Mouse (Mus musculus) MEL (cell line): ENCODE data around the gene Mtcl1. TPM values are rescaled to one million over a fixed set of nuclear protein-coding genes. Genes with fewer than 3 reads are reported as not detected.

Experiments used
- DNase-seq: peaks from one replicate; pipeline ENCODE4 v3.0.0; 2011; ENCODE audit warnings: low read depth, low spot score
- H3K27ac ChIP-seq: 2 replicates; pipeline ENCODE4 v1.5.1; 2012; ENCODE audit warnings: low read depth, mild to moderate bottlenecking, control low read depth, low read length, moderate library complexity; ENCODE audit not compliant: control insufficient read depth
- H3K27me3 ChIP-seq, 2 experiments: fragments of 150-350 bp in 1 of 2; sonication (generic) in 1 of 2; 2 replicates each; pipeline ENCODE4 v1.6.1; 2012; ENCODE audit warnings: low read length in 2 of 2, mild to moderate bottlenecking in 2 of 2, improper control_type of control experiment in 1 of 2, moderate library complexity in 1 of 2; ENCODE audit not compliant: insufficient read depth in 2 of 2, control insufficient read depth in 1 of 2
- H3K36me3 ChIP-seq, 2 experiments: 2 replicates each; pipeline ENCODE4 v1.6.1; 2012 to 2014; ENCODE audit warnings: low read length in 2 of 2, improper control_type of control experiment in 1 of 2, inconsistent platforms in 1 of 2, mild to moderate bottlenecking in 1 of 2; ENCODE audit not compliant: insufficient read depth in 2 of 2, control insufficient read depth in 1 of 2
- H3K4me1 ChIP-seq, 2 experiments: fragments of 150-350 bp in 1 of 2; sonication (generic) in 1 of 2; 2 replicates each; pipeline ENCODE4 v1.6.1; 2012; ENCODE audit warnings: low read length in 2 of 2, improper control_type of control experiment in 1 of 2, mild to moderate bottlenecking in 1 of 2; ENCODE audit not compliant: insufficient read depth in 2 of 2, control insufficient read depth in 1 of 2
- H3K4me3 ChIP-seq, 2 experiments: fragments of 150-350 bp in 1 of 2; sonication (generic) in 1 of 2; 2 replicates each; pipeline ENCODE4 v1.5.1; 2012; ENCODE audit warnings: low read depth in 2 of 2, low read length in 2 of 2, mild to moderate bottlenecking in 2 of 2, moderate library complexity in 2 of 2, control low read depth in 1 of 2, improper control_type of control experiment in 1 of 2; ENCODE audit not compliant: control insufficient read depth in 1 of 2, insufficient read depth in 1 of 2
- H3K79me2 ChIP-seq: 2 replicates; pipeline ENCODE4 v1.6.1; 2012; ENCODE audit warnings: mild to moderate bottlenecking, low read length, moderate library complexity; ENCODE audit not compliant: control insufficient read depth, poor library complexity, insufficient read depth
- H3K9ac ChIP-seq: 2 replicates; pipeline ENCODE4 v1.6.1; 2012; ENCODE audit warnings: low read depth, mild to moderate bottlenecking, control low read depth, low read length, moderate library complexity; ENCODE audit not compliant: control insufficient read depth, poor library complexity, severe bottlenecking
- H3K9me3 ChIP-seq: fragments of 150-350 bp; sonication (generic); replicated peaks from 2 replicates; pipeline ENCODE4 v1.6.1; 2012; ENCODE audit warnings: mild to moderate bottlenecking, low read length, improper control_type of control experiment, moderate library complexity; ENCODE audit not compliant: insufficient read depth
- E2F4 ChIP-seq: IDR thresholded peaks from 2 replicates; pipeline ENCODE4 v1.6.1; 2011; ENCODE audit warnings: low read depth, low read length, improper control_type of control experiment, borderline replicate concordance
- ELF1 ChIP-seq: IDR thresholded peaks from 2 replicates; pipeline ENCODE4 v1.6.1; 2014; ENCODE audit warnings: low read depth, mild to moderate bottlenecking, inconsistent platforms, low read length, improper control_type of control experiment, moderate library complexity
- GATA1 ChIP-seq: IDR thresholded peaks from 2 replicates; pipeline ENCODE4 v1.6.1; 2011; ENCODE audit warnings: low read depth, low read length, improper control_type of control experiment
- HCFC1 ChIP-seq: IDR thresholded peaks from 2 replicates; pipeline ENCODE4 v1.6.1; 2012; ENCODE audit warnings: low read depth, mild to moderate bottlenecking, inconsistent platforms, low read length, improper control_type of control experiment, moderate library complexity
- KAT2A ChIP-seq: conservative IDR thresholded peaks from 2 replicates; pipeline ENCODE4 v1.6.1; 2012; ENCODE audit warnings: low read depth, low read length, improper control_type of control experiment, inconsistent platforms
- MAFK ChIP-seq: IDR thresholded peaks from 2 replicates; pipeline ENCODE4 v1.6.1; 2011; ENCODE audit warnings: low read depth, mild to moderate bottlenecking, low read length, improper control_type of control experiment, borderline replicate concordance
- MAZ ChIP-seq: IDR thresholded peaks from 2 replicates; pipeline ENCODE4 v1.6.1; 2012; ENCODE audit warnings: low read depth, mild to moderate bottlenecking, inconsistent platforms, low read length, improper control_type of control experiment
- MEF2A ChIP-seq: IDR thresholded peaks from 2 replicates; pipeline ENCODE4 v1.6.1; 2014; ENCODE audit warnings: low read depth, mild to moderate bottlenecking, inconsistent platforms, low read length, improper control_type of control experiment; ENCODE audit not compliant: poor library complexity, insufficient replicate concordance, severe bottlenecking; ENCODE audit errors: extremely low read depth
- MXI1 ChIP-seq: IDR thresholded peaks from 2 replicates; pipeline ENCODE4 v1.6.1; 2011; ENCODE audit warnings: mild to moderate bottlenecking, low read depth, low read length, improper control_type of control experiment
- MYB ChIP-seq: IDR thresholded peaks from 2 replicates; pipeline ENCODE4 v1.6.1; 2011; ENCODE audit warnings: mild to moderate bottlenecking, low read depth, low read length, improper control_type of control experiment
- NELFE ChIP-seq: IDR thresholded peaks from 2 replicates; pipeline ENCODE4 v1.6.1; 2011; ENCODE audit warnings: low read depth, low read length, improper control_type of control experiment
- NRF1 ChIP-seq: IDR thresholded peaks from 2 replicates; pipeline ENCODE4 v1.6.1; 2014; ENCODE audit warnings: low read depth, mild to moderate bottlenecking, inconsistent platforms, low read length, improper control_type of control experiment, moderate library complexity; ENCODE audit not compliant: poor library complexity, insufficient read depth, severe bottlenecking
- POLR2AphosphoS2 ChIP-seq: IDR thresholded peaks from 2 replicates; pipeline ENCODE4 v1.6.1; 2011; ENCODE audit warnings: low read length, improper control_type of control experiment
- RCOR1 ChIP-seq: IDR thresholded peaks from 2 replicates; pipeline ENCODE4 v1.6.1; 2012; ENCODE audit warnings: low read depth, mild to moderate bottlenecking, inconsistent platforms, low read length, improper control_type of control experiment
- SIN3A ChIP-seq: IDR thresholded peaks from 2 replicates; pipeline ENCODE4 v1.6.1; 2012; ENCODE audit warnings: low read length, improper control_type of control experiment, inconsistent platforms
- SMC3 ChIP-seq: IDR thresholded peaks from 2 replicates; pipeline ENCODE4 v1.6.1; 2011; ENCODE audit warnings: low read depth, low read length, improper control_type of control experiment
- TAL1 ChIP-seq: IDR thresholded peaks from 2 replicates; pipeline ENCODE4 v1.6.1; 2012; ENCODE audit warnings: mild to moderate bottlenecking, inconsistent platforms, low read length, moderate library complexity, mixed read lengths
- TBP ChIP-seq: IDR thresholded peaks from 2 replicates; pipeline ENCODE4 v1.8.0; 2011; ENCODE audit warnings: low read depth, low read length, improper control_type of control experiment
- UBTF ChIP-seq: IDR thresholded peaks from 2 replicates; pipeline ENCODE4 v1.6.1; 2012; ENCODE audit warnings: low read depth, mild to moderate bottlenecking, inconsistent platforms, low read length, improper control_type of control experiment, moderate library complexity, borderline replicate concordance; ENCODE audit not compliant: insufficient read depth
- USF1 ChIP-seq: IDR thresholded peaks from 2 replicates; pipeline ENCODE4 v1.6.1; 2014; ENCODE audit warnings: low read depth, mild to moderate bottlenecking, inconsistent platforms, low read length, improper control_type of control experiment, moderate library complexity
- USF2 ChIP-seq, 2 experiments: IDR thresholded peaks; 2 replicates each; pipeline ENCODE4 v1.6.1; 2011 to 2012; ENCODE audit warnings: improper control_type of control experiment in 2 of 2, low read length in 2 of 2, borderline replicate concordance in 1 of 2, inconsistent platforms in 1 of 2, low read depth in 1 of 2, mild to moderate bottlenecking in 1 of 2; ENCODE audit not compliant: insufficient read depth in 1 of 2
- ZC3H11A ChIP-seq: IDR thresholded peaks from 2 replicates; pipeline ENCODE4 v1.6.1; 2012; ENCODE audit warnings: low read depth, mild to moderate bottlenecking, inconsistent platforms, low read length, improper control_type of control experiment
- ZMIZ1 ChIP-seq: IDR thresholded peaks from 2 replicates; pipeline ENCODE4 v1.6.1; 2012; ENCODE audit warnings: low read depth, mild to moderate bottlenecking, inconsistent platforms, low read length, improper control_type of control experiment, moderate library complexity
- polyA plus RNA-seq, 2 experiments: library from polyadenylated mRNA; stranded (reverse) in 1 of 2; unstranded in 1 of 2; fragments of >175 nt in 1 of 2; fragments of >200 nt in 1 of 2; gene quantifications; 2 replicates each; pipeline versions ENCODE4 v1.2.1 to v1.2.4; 2012; ENCODE audit warnings: low replicate concordance in 2 of 2, low read depth in 1 of 2; ENCODE audit not compliant: insufficient read length in 2 of 2, insufficient read depth in 1 of 2, missing spikeins in 1 of 2
- total RNA-seq: library from RNA; depleted of rRNA; stranded (reverse); fragments of 300-350 nt; gene quantifications from 2 replicates; pipeline ENCODE4 v1.2.3, GENCODE M21; 2012

Mtcl1 gene
- total and polyA plus RNA-seq, 3 experiments: not detected

DNA sequence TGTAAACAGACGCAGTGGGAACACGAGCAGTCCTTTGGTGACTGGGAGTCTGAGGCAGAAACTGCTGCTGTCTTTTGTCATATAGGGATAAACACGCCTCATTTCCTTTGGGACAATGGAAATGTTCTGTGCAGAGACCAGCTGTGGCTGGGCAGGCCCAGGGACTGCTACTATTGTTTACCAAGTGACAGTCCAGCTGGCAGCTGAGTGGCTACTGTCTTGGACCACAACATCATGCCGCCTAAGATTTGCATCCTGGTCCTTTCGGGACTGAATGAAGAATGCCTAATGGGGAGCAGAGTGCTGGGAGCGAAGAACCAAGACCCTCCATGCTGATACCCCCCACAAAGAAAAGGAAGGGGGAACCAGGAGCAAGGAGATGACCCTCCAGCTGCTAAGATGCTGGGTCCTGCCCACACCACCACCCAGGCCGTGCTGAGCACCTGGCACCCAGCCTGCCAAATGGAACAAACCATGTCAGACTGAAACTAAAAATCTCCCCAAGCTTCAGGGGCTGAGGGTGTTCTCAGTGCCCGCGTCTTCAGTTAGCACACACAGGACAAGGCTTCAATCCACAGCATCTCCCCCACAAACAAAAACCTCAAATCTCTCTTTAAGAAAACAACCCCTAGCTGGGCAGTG lies 5.4 kb downstream of the Mtcl1 start:
- DNase-seq: no peak
- H3K4me3 ChIP-seq: no peak overlapping the region
- H3K4me1 ChIP-seq: no peaks in the 10 kb centered on the region
- H3K79me2 ChIP-seq: no peaks in the 10 kb centered on the region
- H3K27me3 ChIP-seq: no peaks in the 10 kb centered on the region
- TF ChIP-seq SMC3: no peak
- H3K36me3 ChIP-seq: no peaks in the 10 kb centered on the region
- no peaks in the 10 kb centered on the region for H3K9me3 ChIP-seq
- no peak overlapping the region for H3K27ac ChIP-seq
- no peak overlapping the region for H3K9ac ChIP-seq

DNA sequence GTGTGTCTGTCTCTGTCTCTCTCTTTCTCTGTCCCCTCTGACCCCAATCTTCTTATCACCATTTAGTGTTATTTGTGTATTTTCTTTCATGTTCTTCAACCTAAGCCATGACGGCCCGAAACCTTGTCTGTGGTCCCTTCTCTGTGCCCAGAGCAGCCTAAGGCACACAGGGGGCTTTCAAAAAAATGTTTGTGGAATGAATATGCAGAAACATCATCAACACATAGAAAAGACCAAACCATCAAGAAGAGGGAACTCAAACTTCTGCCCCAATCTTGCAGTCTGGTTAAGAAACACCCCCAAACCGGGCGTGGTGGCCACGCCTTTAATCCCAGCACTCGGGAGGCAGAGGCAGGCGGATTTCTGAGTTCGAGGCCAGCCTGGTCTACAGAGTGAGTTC lies 9.7 kb downstream of the Mtcl1 start:
- H3K79me2 ChIP-seq: no peaks in the 10 kb centered on the region
- no peak overlapping the region for H3K9ac ChIP-seq
- H3K27me3 ChIP-seq: no peaks in the 10 kb centered on the region
- H3K4me1 ChIP-seq: no peaks in the 10 kb centered on the region
- no peaks in the 10 kb centered on the region for H3K36me3 ChIP-seq
- H3K4me3 ChIP-seq: no peak overlapping the region
- DNase-seq: no peak
- H3K9me3 ChIP-seq: no peaks in the 10 kb centered on the region
- H3K27ac ChIP-seq: no peak overlapping the region
- TF ChIP-seq RCOR1: no peak
- no peak for TF ChIP-seq UBTF
- TF ChIP-seq KAT2A: no peak
- TF ChIP-seq MEF2A: no peak
- no peak for TF ChIP-seq ZC3H11A
- no peak for TF ChIP-seq SIN3A

DNA sequence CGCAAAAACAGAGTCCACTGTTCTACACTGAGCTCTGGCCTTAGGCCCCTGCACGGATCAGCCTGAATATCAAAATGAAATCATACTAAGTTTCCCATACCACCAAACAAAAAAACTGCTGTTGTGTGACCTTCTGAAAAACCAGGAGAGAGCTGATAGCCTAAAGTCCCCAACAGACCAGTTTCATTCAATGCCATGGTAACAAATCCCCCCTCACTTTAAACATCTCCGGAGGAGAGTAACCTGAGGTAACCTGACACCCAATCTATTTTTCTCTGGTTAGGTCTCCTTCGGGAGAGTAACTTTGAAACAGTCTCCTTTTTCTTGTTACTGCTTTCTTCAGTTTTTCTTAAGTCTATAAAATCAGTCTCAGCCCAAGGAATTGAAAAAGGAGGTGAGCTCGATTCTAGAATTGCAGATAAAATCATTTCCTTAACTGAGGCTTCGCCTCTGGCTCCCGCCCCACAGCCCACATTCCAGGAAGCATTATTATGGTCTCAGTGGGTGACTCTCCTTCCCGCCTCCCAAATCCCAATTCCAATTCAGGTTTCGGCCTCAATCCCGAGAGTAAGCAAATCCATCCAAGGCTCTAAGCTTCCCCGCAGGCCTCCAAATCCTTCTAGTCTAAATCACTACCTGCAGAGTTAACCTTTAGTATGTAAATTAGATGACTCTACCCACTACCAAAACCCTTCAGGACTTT lies 10.3 kb downstream of the Mtcl1 start:
- Histone ChIP-seq H3K4me3 (no peak overlapping the region), H3K4me1 (no peaks in the 10 kb centered on the region), H3K36me3 (no peaks in the 10 kb centered on the region), H3K9me3 (no peaks in the 10 kb centered on the region), H3K79me2 (no peaks in the 10 kb centered on the region), H3K27ac (no peak overlapping the region), H3K9ac (no peak overlapping the region), H3K27me3 (no peaks in the 10 kb centered on the region)
- no peak for DNase-seq
- TF ChIP-seq RCOR1: no peak
- no peak for TF ChIP-seq HCFC1
- TF ChIP-seq NELFE: no peak
- no peak for TF ChIP-seq MAFK
- TF ChIP-seq MXI1: no peak
- no peak for TF ChIP-seq ZMIZ1
- no peak for TF ChIP-seq TBP
- no peak for TF ChIP-seq MAZ
- TF ChIP-seq USF2 (IDR thresholded peaks at IDR 0.05; ENCODE audit: borderline replicate concordance in 1 of 2, insufficient read depth in 1 of 2, low read depth in 1 of 2, low read length in 2 of 2): no peak
- TF ChIP-seq TAL1: no peak
- TF ChIP-seq POLR2AphosphoS2: no peak
- TF ChIP-seq E2F4: no peak
- no peak for TF ChIP-seq MYB
- no peak for TF ChIP-seq GATA1
- TF ChIP-seq ZC3H11A: no peak
- no peak for TF ChIP-seq NRF1
- TF ChIP-seq USF1: no peak
- TF ChIP-seq ELF1: no peak
